Comparison of ENCODE assay signal across 15 mouse cellular contexts in genomic region chr15:100924941-100925340, GRCm38 (mm10). TPM values are rescaled to one million over a fixed set of nuclear protein-coding genes. Genes with fewer than 3 reads are reported as not detected.
DNase-seq lines count a peak whose midpoint lies in the region; ATAC-seq and TF ChIP-seq lines count a peak whose summit lies in the region.
"Had no signal": no experiment of that assay in that cellular context is flagged by ENCODE, and none has a peak within 500 bp of the region (broad histone marks: within the 10 kb centered on the region; RNA-seq: fewer than 3 reads in every experiment).

No protein-coding gene starts in this region.

- WGBS in hindbrain, embryonic 15.5 days, result 70% methylated on average over 10 of the region's 10 CpGs
- 75% methylated on average over 10 of the region's 10 CpGs for WGBS in hindbrain, embryonic 12.5 days
- WGBS in stomach, embryonic 14.5 days, result 74% methylated on average over 10 of the region's 10 CpGs
- WGBS in stomach, postnatal 0 days, result 69% methylated on average over 10 of the region's 10 CpGs
- 60% methylated on average over 10 of the region's 10 CpGs for WGBS in limb, embryonic 13.5 days

- H3K9ac ChIP-seq in hindbrain, embryonic 15.5 days, result no peak overlapping the region
- H3K9ac ChIP-seq in hindbrain, embryonic 12.5 days, result no peak overlapping the region
- no peak overlapping the region for H3K9ac ChIP-seq in stomach, embryonic 14.5 days (replicated peaks; ENCODE audit: low read depth, low read length)
- no peak overlapping the region for H3K9ac ChIP-seq in stomach, postnatal 0 days (ENCODE audit: low read length)
- 0 out of 2 replicates have a peak overlapping the region, but pooled peaks have one; percentile 19 for H3K9ac ChIP-seq in limb, embryonic 13.5 days
- H3K9ac ChIP-seq: heart, embryonic 15.5 days had no signal

- DNase-seq in stomach, postnatal 0 days (ENCODE audit: low spot score), result no peak
- no peak for DNase-seq in heart, postnatal 14 days
- DNase-seq in adrenal gland, postnatal 10 days, result no peak
- DNase-seq: adrenal gland, adult 2 months; cerebellum, adult 8-10 months; lung, adult 2 months; right cerebral cortex, postnatal 14 days; thymus, adult 2 months had no signal

- no peaks in the 10 kb centered on the region for H3K36me3 ChIP-seq in hindbrain, embryonic 15.5 days
- no peaks in the 10 kb centered on the region for H3K36me3 ChIP-seq in hindbrain, embryonic 12.5 days
- no peaks in the 10 kb centered on the region for H3K36me3 ChIP-seq in stomach, embryonic 14.5 days (ENCODE audit: control insufficient read depth, insufficient read depth, low read length)
- H3K36me3 ChIP-seq in stomach, postnatal 0 days (ENCODE audit: control insufficient read depth, insufficient read depth, low read length), result no peaks in the 10 kb centered on the region
- H3K36me3 ChIP-seq in limb, embryonic 13.5 days, result no peaks in the 10 kb centered on the region
- H3K36me3 ChIP-seq: heart, embryonic 15.5 days had no signal

- no peak overlapping the region for H3K4me2 ChIP-seq in hindbrain, embryonic 15.5 days
- no peak overlapping the region for H3K4me2 ChIP-seq in hindbrain, embryonic 12.5 days (replicated peaks)
- no peak overlapping the region for H3K4me2 ChIP-seq in stomach, embryonic 14.5 days (replicated peaks; ENCODE audit: low read depth, low read length)
- no peak overlapping the region for H3K4me2 ChIP-seq in stomach, postnatal 0 days (replicated peaks; ENCODE audit: low read depth)
- no peak overlapping the region for H3K4me2 ChIP-seq in limb, embryonic 13.5 days (replicated peaks)
- H3K4me2 ChIP-seq: heart, embryonic 15.5 days had no signal

- TF ChIP-seq EP300 in stomach, postnatal 0 days (optimal IDR thresholded peaks at IDR 0.05), result no peak

- peak; percentile 60; the same call in 1 of the 2 replicates for ATAC-seq in hindbrain, embryonic 15.5 days (ENCODE audit: low FRiP score, low read depth)
- no peak for ATAC-seq in hindbrain, embryonic 12.5 days (ENCODE audit: low FRiP score)
- 0 out of 2 replicates have a peak, but pooled peaks have one; percentile 28 for ATAC-seq in stomach, embryonic 14.5 days (ENCODE audit: insufficient number of reproducible peaks, insufficient read depth, low FRiP score, low read depth)
- ATAC-seq in stomach, postnatal 0 days (ENCODE audit: low FRiP score, low TSS enrichment), result no peak
- no peak for ATAC-seq in limb, embryonic 13.5 days (ENCODE audit: low FRiP score, low read depth)
- ATAC-seq: inflammation-experienced regulatory T-cells, adult 6 months had no signal

- peak overlapping the region; percentile 39 for H3K27ac ChIP-seq in hindbrain, embryonic 15.5 days (replicated peaks)
- no peak overlapping the region for H3K27ac ChIP-seq in hindbrain, embryonic 12.5 days
- no peak overlapping the region for H3K27ac ChIP-seq in stomach, embryonic 14.5 days (ENCODE audit: low read length)
- no peak overlapping the region for H3K27ac ChIP-seq in stomach, postnatal 0 days (replicated peaks)
- H3K27ac ChIP-seq in limb, embryonic 13.5 days, result no peak overlapping the region
- H3K27ac ChIP-seq: heart, embryonic 15.5 days had no signal

- H3K4me3 ChIP-seq in hindbrain, embryonic 15.5 days, result no peak overlapping the region
- no peak overlapping the region for H3K4me3 ChIP-seq in hindbrain, embryonic 12.5 days
- no peak overlapping the region for H3K4me3 ChIP-seq in stomach, embryonic 14.5 days (ENCODE audit: low read depth, low read length)
- no peak overlapping the region for H3K4me3 ChIP-seq in stomach, postnatal 0 days (ENCODE audit: low read depth, low read length)
- H3K4me3 ChIP-seq in limb, embryonic 13.5 days, result no peak overlapping the region
- H3K4me3 ChIP-seq: heart, embryonic 15.5 days had no signal

- intact Hi-C loops in heart, postnatal 14 days (cut with DNase I), result no loop called here

- no peaks in the 10 kb centered on the region for H3K27me3 ChIP-seq in hindbrain, embryonic 15.5 days
- no peaks in the 10 kb centered on the region for H3K27me3 ChIP-seq in hindbrain, embryonic 12.5 days
- H3K27me3 ChIP-seq in stomach, embryonic 14.5 days (ENCODE audit: control insufficient read depth, insufficient read depth, low read length), result no peaks in the 10 kb centered on the region
- H3K27me3 ChIP-seq in stomach, postnatal 0 days (ENCODE audit: control insufficient read depth, insufficient read depth, low read length), result no peaks in the 10 kb centered on the region
- peaks cover 6% of the 10 kb centered on the region for H3K27me3 ChIP-seq in limb, embryonic 13.5 days

- TF ChIP-seq CTCF in stomach, postnatal 0 days (IDR thresholded peaks at IDR 0.05; ENCODE audit: low read depth), result no peak

- no peaks in the 10 kb centered on the region for H3K9me3 ChIP-seq in hindbrain, embryonic 15.5 days
- H3K9me3 ChIP-seq in hindbrain, embryonic 12.5 days (replicated peaks), result no peaks in the 10 kb centered on the region
- no peaks in the 10 kb centered on the region for H3K9me3 ChIP-seq in stomach, embryonic 14.5 days (ENCODE audit: control insufficient read depth, low read depth, low read length)
- H3K9me3 ChIP-seq in stomach, postnatal 0 days (ENCODE audit: control insufficient read depth, low read length), result no peaks in the 10 kb centered on the region
- H3K9me3 ChIP-seq in limb, embryonic 13.5 days, result no peaks in the 10 kb centered on the region
- H3K9me3 ChIP-seq: heart, embryonic 15.5 days had no signal

- peaks cover 15% of the 10 kb centered on the region for H3K4me1 ChIP-seq in hindbrain, embryonic 15.5 days (replicated peaks)
- H3K4me1 ChIP-seq in hindbrain, embryonic 12.5 days, result peaks cover 22% of the 10 kb centered on the region
- H3K4me1 ChIP-seq in stomach, embryonic 14.5 days (ENCODE audit: control insufficient read depth, insufficient read depth, low read length), result peaks cover 5% of the 10 kb centered on the region; the same call in 1 of the 2 replicates
- no peaks in the 10 kb centered on the region for H3K4me1 ChIP-seq in stomach, postnatal 0 days (replicated peaks; ENCODE audit: control insufficient read depth, insufficient read depth)
- H3K4me1 ChIP-seq in limb, embryonic 13.5 days, result peaks cover 20% of the 10 kb centered on the region

RNA-seq across cellular contexts. Expression of gene Scn8a, which starts 55.3 kb away (rescaled TPM):
- 21.0 and 29.2 TPM in 2 replicates for polyA plus RNA-seq in hindbrain, embryonic 15.5 days (2015; fragmentation: Nextera tagmentation; extraction: Ambion mirVana)
- polyA plus RNA-seq in hindbrain, embryonic 12.5 days (2016; fragmentation: Nextera tagmentation; extraction: Ambion mirVana), result 19.2 and 20.2 TPM in 2 replicates
- polyA plus RNA-seq in stomach, embryonic 14.5 days (2014; fragmentation: Nextera tagmentation; extraction: Ambion mirVana), result 3.6 and 5.7 TPM in 2 replicates
- 0.40 and 0.61 TPM in 2 replicates for polyA plus RNA-seq in stomach, postnatal 0 days (2015; fragmentation: Nextera tagmentation; extraction: Ambion mirVana)
- polyA plus RNA-seq in limb, embryonic 13.5 days (2015; fragmentation: Nextera tagmentation; extraction: Ambion mirVana), result 5.5 and 6.1 TPM in 2 replicates
- total RNA-seq in heart, postnatal 14 days (2021), result under 1 TPM; 0.48 to 0.76 TPM
- 1 to 10 TPM; 2.5 to 5.6 TPM for total RNA-seq in adrenal gland, postnatal 10 days (2021)
- total RNA-seq: granulocyte monocyte progenitor cell, adult 5-6 weeks had no signal

Comparison
In these comparisons a context has a peak if more than half of its experiments do, and no peak if none do; other contexts are left out.
1. ATAC-seq: peak in hindbrain, embryonic 15.5 days (single experiment) and stomach, embryonic 14.5 days (single experiment); none in hindbrain, embryonic 12.5 days (single experiment), stomach, postnatal 0 days (single experiment) and limb, embryonic 13.5 days (single experiment).